Mouse (Mus musculus): ENCODE measurements around the gene Lsamp.

GRCm38 (mm10) chr16:40567431-40567941, 583.3 kb downstream of the Lsamp start:
- TF ChIP-seq GATA1 (IDR thresholded peaks at IDR 0.05; ENCODE audit: low read length) (no peak), TAL1 (IDR thresholded peaks at IDR 0.05; ENCODE audit: low read length) (no peak)
